Mouse (Mus musculus): ENCODE results near the gene Eef2k.

- no peak for TF ChIP-seq CTCF (IDR thresholded peaks at IDR 0.05; ENCODE audit: extremely low read depth, insufficient read depth, low read length)
- no peak for TF ChIP-seq POLR2A (IDR thresholded peaks at IDR 0.05; ENCODE audit: extremely low read depth, insufficient read depth, low read length)
Measured at GRCm38 (mm10) chr7:120863476-120863875, 20.8 kb downstream of the Eef2k start.

Data from cortical plate, adult 2 months (tissue).